Mouse (Mus musculus): ENCODE measurements around the gene Jag2.

Jag2 gene

DNA sequence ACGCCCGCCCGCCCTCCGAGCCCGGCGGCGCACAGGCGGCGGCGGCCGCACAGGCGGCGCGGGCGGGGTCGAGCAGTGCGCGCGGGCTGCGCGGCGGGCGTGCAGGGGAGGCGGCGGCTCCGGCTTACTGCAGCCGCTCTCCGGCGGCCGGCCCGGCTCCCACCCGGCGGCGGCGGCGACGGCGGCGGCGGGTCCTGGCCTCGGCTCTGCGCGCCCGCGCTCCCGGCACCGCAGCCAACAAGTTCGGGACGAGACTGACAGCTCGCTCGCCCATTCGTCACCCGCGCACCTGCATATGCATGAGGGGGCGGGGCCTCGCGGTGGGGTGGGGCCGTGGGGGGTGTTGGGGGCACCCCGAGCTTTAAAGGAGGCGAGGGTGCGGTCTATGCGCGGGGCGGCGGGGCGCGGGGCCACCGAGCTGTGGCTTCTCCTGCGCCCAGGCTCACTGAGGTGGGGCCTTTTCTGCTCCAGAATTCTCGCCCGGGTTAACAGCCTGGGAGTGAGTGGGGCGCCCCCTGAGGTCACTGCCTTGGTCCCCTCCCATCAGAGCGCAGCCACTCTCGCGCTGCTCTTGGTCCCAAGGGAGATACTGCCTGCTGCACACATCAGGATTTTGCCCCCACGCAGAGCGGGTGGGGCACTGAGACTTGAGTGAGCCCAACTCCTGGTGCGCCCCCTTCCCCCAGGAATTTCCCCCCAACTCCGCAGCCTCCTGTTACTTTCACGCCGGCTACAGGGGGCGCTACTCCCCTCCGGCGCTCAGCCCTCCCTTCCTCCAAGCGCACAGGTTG, at the start of gene Jag2:
Jag2 (minus strand) TSS at position 215 of the 791 bp plus-strand sequence.
- DNase-seq, result peak; percentile 62

DNA sequence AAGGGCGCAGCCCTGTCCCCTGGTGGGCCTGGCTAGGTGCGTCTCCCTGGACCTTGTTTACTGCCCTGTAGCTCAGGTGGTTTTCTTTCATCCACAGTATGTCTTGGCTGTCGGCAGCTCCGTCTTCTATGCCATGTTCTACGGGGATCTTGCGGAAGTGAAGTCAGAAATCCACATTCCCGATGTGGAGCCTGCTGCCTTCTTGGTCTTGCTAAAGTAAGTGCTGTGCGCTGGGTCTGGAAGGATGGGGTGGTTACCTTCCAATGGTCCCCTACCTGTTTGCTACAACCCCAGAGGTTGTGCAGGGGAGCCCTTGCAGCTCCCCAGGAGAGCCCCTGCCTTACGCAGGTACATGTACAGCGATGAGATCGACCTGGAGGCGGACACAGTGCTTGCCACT, 47.6 kb upstream of the Jag2 start:
- peak; percentile 58 for DNase-seq

DNA sequence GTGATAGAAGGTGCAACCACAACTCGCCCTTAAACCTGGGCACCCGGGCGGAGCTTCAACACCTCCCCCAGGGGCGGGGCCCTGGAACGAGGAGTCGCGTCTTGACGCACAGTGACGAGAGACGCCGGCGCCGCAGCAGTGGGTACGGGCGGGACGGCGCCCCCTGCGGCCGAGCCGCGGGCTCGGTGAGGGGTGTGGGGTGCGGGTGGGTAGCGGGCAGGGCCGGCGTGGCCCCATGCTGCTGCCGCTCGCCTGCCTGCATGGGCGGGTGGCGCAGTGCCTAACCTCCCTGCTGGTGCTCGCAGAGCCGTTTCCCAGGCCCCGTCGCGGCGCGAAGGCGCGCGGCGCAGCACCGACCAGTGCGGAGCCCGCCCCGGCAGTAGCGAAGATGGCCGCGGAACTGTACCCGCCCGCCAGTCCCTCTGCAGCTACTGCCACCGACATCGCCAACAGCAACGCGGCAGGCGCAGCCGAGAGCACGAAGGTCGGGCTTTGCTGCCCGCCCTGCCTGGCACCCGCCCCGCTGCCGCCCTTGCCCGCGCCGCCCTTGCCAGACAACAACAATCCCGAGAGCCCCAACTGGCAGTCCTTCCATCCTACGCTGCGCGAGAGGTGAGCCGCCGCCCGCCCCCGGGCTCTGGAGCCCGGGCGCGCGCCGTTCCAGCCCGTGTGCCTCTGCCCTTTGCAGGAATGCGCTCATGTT, 46.9 kb upstream of the Jag2 start, which contains the start of gene Btbd6:
Btbd6 (plus strand) TSS at position 112 of the 703 bp plus-strand sequence.
- DNase-seq, result peak; percentile 94

DNA sequence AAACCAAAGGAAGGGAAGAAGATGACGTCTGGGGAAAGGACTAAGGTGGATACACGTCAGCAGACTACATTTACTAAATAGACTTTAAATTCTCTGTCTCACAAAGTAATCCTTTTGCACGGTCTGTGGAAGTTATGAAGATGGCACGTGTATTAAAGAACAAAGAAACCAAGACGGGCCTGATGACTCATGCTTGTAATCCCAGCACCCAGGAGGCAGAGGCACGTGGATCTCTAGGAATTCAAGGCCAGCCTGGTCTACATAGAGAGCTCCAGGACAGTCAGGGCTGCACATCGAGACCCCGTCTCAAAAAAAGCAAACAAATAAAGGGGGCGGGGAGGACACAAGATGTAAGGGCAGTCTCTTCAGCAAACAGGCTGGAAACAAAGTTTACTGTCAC, 45.2 kb upstream of the Jag2 start:
- no peak for DNase-seq

GRCm38 (mm10) chr12:112969616-112970015, 40.0 kb upstream of the Jag2 start:
- no peak for DNase-seq

DNA sequence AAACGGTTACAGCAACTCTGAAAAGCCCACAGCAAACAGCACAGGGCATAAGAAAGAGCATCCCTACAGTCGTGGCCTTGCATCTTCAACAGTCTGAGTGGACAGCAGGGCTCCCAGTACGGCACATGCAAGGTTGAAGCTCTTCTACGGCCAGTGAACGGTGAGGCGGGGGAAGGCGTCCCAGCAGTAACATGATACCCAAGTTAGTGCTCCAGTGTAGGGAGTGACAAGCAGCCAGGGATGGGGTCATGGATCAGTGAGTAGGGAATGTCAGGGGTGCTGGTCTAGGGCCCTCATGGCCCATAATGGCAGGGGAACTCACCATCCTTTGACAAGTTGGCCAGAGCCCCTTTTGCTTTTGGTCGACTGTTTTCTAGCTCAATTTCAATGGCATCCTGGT, 39.4 kb upstream of the Jag2 start:
- no peak for DNase-seq

- no peak for DNase-seq
Measured at GRCm38 (mm10) chr12:112965783-112966182, 36.2 kb upstream of the Jag2 start.

DNA sequence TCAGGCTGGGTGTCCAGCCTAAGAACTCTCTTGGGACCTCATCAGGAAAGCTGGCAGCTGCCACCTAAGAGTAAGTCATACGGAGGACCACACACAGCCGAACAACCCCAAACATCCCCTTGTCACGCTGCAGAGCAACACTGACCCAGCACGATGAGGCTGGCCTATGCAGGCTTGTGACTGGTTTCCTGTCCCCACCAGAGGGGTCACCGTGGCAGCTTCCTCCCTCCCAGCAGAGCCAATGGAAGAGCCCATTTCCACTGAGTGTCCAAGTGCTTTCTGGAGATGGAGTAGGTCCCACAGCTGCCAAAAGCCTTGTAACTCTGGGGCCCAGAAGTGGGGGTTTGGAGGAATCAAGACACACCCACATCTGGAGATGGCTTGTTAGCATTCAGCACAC, 32.3 kb upstream of the Jag2 start:
- DNase-seq, result peak; percentile 48

- DNase-seq, result peak; percentile 84
Measured at GRCm38 (mm10) chr12:112961428-112961827, 31.9 kb upstream of the Jag2 start.

- DNase-seq, result no peak
Measured at GRCm38 (mm10) chr12:112959421-112959820, 29.8 kb upstream of the Jag2 start.

- DNase-seq, result no peak
Measured at GRCm38 (mm10) chr12:112958303-112958702, 28.7 kb upstream of the Jag2 start.

- peak; percentile 81 for DNase-seq
Measured at GRCm38 (mm10) chr12:112955800-112956199, 26.2 kb upstream of the Jag2 start.

DNA sequence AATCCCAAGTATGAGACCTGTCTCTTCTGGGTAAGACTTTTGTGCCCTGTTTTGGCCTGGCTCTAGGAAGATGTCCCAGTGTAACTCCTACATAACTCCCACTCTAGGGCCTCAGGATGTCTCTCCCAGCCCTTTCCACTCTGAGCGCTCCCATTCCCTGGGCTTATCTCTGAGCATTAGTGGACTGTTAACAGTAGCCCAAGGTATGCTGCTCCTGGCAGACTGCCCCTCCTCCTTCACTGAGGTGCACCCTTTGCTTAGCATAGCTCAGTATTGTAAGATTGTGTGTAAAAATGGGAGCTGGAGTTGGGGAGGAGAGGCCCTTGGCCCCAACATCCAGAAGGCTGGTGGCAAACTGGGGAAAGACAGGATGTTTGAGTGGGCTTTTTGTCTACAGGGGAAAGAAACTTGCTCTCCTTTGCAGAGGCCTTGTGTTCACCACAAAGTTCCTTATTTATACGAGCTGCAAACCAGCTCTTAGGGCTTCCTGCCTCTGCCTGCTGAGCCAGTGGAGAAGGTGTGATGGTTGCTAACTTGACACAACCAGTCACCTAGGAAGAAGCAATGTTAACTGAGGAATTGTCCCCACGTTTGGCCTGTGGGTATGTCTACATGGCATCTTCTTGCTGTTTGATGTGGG, 23.5 kb upstream of the Jag2 start:
- DNase-seq, result no peak

DNA sequence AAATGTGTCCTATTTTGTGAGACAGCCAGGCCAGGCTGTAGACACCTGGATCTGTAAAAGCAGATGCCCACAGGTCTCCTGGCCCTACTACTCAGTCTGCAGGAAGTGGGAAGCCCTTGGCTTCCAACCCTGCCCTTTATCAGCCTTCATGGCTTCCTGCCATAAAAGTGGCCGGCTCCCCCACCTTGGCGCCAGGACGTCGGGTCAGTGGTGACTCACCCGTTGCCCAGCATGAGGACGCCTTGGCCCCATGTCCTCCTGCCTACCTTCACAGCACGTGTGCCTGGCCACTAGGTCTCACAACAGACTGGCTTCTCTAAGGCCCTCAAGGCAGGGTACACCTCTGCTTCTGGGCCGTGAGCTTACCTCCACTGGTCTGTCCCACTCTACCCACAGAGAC, 22.9 kb upstream of the Jag2 start:
- DNase-seq, result peak; percentile 68

GRCm38 (mm10) chr12:112951150-112951842, 21.7 kb upstream of the Jag2 start:
- no peak for DNase-seq

GRCm38 (mm10) chr12:112950761-112951129, 21.2 kb upstream of the Jag2 start:
- no peak for DNase-seq

DNA sequence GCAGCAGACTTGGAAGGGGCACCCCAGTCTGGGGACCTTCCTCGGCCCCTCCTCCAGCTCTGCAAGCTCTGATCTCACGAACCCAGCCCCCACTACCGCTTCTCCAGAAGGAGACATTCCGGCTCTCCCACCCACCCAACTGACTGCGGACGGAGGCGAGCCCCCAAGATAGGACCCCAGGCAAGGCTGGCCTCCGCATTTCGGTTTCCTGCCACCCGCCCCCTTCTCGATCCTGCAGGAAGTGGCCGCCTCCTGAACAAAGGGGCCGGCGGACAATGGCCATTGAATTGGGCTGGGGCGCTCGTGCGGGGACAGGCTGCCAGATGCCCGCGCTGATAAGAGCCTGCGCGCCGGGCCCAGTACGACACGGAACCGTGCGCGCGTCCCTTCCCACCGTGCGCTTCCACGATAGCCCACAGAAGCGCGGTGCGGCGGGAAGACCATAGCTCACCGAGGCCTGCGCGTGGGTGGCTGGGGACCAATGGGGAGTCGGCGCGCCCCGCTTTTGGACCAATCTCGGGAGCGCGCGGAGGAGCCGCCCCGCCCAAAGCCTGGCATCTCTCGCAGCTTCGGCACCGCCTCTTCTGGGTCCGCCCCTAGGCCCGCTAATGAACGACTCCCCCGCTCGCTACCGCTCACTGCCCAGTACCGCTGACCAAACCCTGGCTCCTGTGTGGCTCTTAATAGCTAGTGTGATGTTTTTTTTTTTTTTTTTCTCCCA, 20.6 kb upstream of the Jag2 start:
- peak; percentile 95 for DNase-seq

GRCm38 (mm10) chr12:112947307-112947706, 17.7 kb upstream of the Jag2 start:
- DNase-seq, result peak; percentile 65

- DNase-seq, result no peak
Measured at GRCm38 (mm10) chr12:112943669-112944068, 14.1 kb upstream of the Jag2 start.

GRCm38 (mm10) chr12:112941776-112942713, 12.5 kb upstream of the Jag2 start, which contains the start of gene Nudt14:
Gene Nudt14, minus strand, starts transcription at chr12:112942124.
- DNase-seq, result peak; percentile 78

- peak; percentile 77 for DNase-seq
Measured at GRCm38 (mm10) chr12:112941156-112941775, 11.7 kb upstream of the Jag2 start.
